Mouse (Mus musculus) stomach, postnatal 0 days (tissue): Measurements from ENCODE around the gene Snrpc. TPM values are rescaled to one million over a fixed set of nuclear protein-coding genes. Genes with fewer than 3 reads are reported as not detected.

ENCODE experiments used
- ATAC-seq: fragments of 200-750 bp; cut with Nextera tagmentation; 2 replicates; pipeline ENCODE4 v1.8.0; 2017; ENCODE audit not compliant: low FRiP score, low TSS enrichment
- DNase-seq: peaks from one replicate; pipeline ENCODE4 v3.0.0-alpha.2; 2016; ENCODE audit warnings: low spot score
- H3K27ac ChIP-seq: fragments of 300-500 bp; sonication (generic); replicated peaks from 2 replicates; pipeline ENCODE4 v1.5.1; 2014; ENCODE audit warnings: mild to moderate bottlenecking, control low read depth
- H3K27me3 ChIP-seq: fragments of 300-500 bp; sonication (generic); 2 replicates; pipeline ENCODE4 v1.6.1; 2014; ENCODE audit warnings: low read length; ENCODE audit not compliant: control insufficient read depth, insufficient read depth
- H3K36me3 ChIP-seq: fragments of 300-500 bp; sonication (generic); 2 replicates; pipeline ENCODE4 v1.6.1; 2014; ENCODE audit warnings: low read length, mixed read lengths; ENCODE audit not compliant: control insufficient read depth, insufficient read depth
- H3K4me1 ChIP-seq: fragments of 300-500 bp; sonication (generic); replicated peaks from 2 replicates; pipeline ENCODE4 v1.6.1; 2014; ENCODE audit warnings: antibody characterized with exemption; ENCODE audit not compliant: control insufficient read depth, insufficient read depth
- H3K4me2 ChIP-seq: fragments of 300-500 bp; sonication (generic); replicated peaks from 2 replicates; pipeline ENCODE4 v1.6.1; 2014; ENCODE audit warnings: low read depth, mild to moderate bottlenecking, control low read depth, moderate library complexity
- H3K4me3 ChIP-seq: fragments of 300-500 bp; sonication (generic); 2 replicates; pipeline ENCODE4 v1.5.1; 2014; ENCODE audit warnings: low read depth, low read length, control low read depth
- H3K9ac ChIP-seq: fragments of 300-500 bp; sonication (generic); 2 replicates; pipeline ENCODE4 v1.6.1; 2014; ENCODE audit warnings: mild to moderate bottlenecking, low read length, control low read depth, mixed read lengths
- H3K9me3 ChIP-seq: fragments of 300-500 bp; sonication (generic); 2 replicates; pipeline ENCODE4 v1.6.1; 2016; ENCODE audit warnings: low read length; ENCODE audit not compliant: control insufficient read depth
- CTCF ChIP-seq: IDR thresholded peaks from 2 replicates; pipeline ENCODE4 v1.5.1; 2016; ENCODE audit warnings: antibody characterized with exemption, low read depth, mild to moderate bottlenecking, moderate library complexity
- EP300 ChIP-seq: optimal IDR thresholded peaks from 2 replicates; pipeline ENCODE3; 2016; ENCODE audit warnings: antibody characterized with exemption
- WGBS: fragments of 180-500 bp; shearing (Covaris S2); extraction: QIAGEN DNeasy Blood & Tissue Kit; methylation state at CpG from one replicate; pipeline ENCODE4 v1.1.7; 2014; 5-methylcytosine and 5-hydroxymethylcytosine counted together
- polyA plus RNA-seq: library from polyadenylated mRNA; unstranded; fragments of >200 nt; fragmentation: Nextera tagmentation; extraction: Ambion mirVana; gene quantifications from 2 replicates; pipeline ENCODE4 v1.2.1, GENCODE M21; 2015

Gene Snrpc
- polyA plus RNA-seq, 1 experiment from 2014 or later, result 179 TPM

GRCm38 (mm10) chr17:27826908-27827383, 11.0 kb upstream of the Snrpc start:
- no peaks in the 10 kb centered on the region for H3K4me1 ChIP-seq
- peak overlapping the region; percentile 59 for H3K4me2 ChIP-seq
- 4% methylated on average over 8 of the region's 9 CpGs for WGBS
- no peak for ATAC-seq
- peak overlapping the region; percentile 33 for H3K4me3 ChIP-seq
- DNase-seq, result no peak
- no peaks in the 10 kb centered on the region for H3K36me3 ChIP-seq
- TF ChIP-seq EP300 (no peak), CTCF (no peak)
- H3K9ac ChIP-seq, result peak overlapping the region; percentile 38; the same call in 1 of the 2 replicates
- no peaks in the 10 kb centered on the region for H3K9me3 ChIP-seq
- H3K27me3 ChIP-seq, result no peaks in the 10 kb centered on the region
- peak overlapping the region; percentile 79 for H3K27ac ChIP-seq

GRCm38 (mm10) chr17:27827511-27827910, 10.4 kb upstream of the Snrpc start:
- Histone ChIP-seq H3K27me3 (no peaks in the 10 kb centered on the region), H3K4me2 (no peak overlapping the region), H3K9ac (no peak overlapping the region), H3K4me3 (no peak overlapping the region), H3K36me3 (no peaks in the 10 kb centered on the region), H3K27ac (no peak overlapping the region), H3K4me1 (no peaks in the 10 kb centered on the region), H3K9me3 (no peaks in the 10 kb centered on the region)
- ATAC-seq, result no peak
- DNase-seq, result no peak
- WGBS, result 42% methylated on average over 6 of the region's 6 CpGs
- no peak for TF ChIP-seq CTCF
- TF ChIP-seq EP300, result no peak

GRCm38 (mm10) chr17:27830411-27830810, 7.5 kb upstream of the Snrpc start:
- TF ChIP-seq CTCF, result peak; percentile 58
- TF ChIP-seq EP300, result no peak
- DNase-seq (no peak), ATAC-seq (no peak)
- H3K9me3 ChIP-seq, result no peaks in the 10 kb centered on the region
- no peaks in the 10 kb centered on the region for H3K36me3 ChIP-seq
- H3K27me3 ChIP-seq, result no peaks in the 10 kb centered on the region
- H3K27ac ChIP-seq, result no peak overlapping the region
- 49% methylated on average over 7 of the region's 7 CpGs for WGBS
- H3K9ac ChIP-seq, result no peak overlapping the region
- H3K4me2 ChIP-seq, result no peak overlapping the region
- H3K4me3 ChIP-seq, result no peak overlapping the region
- no peaks in the 10 kb centered on the region for H3K4me1 ChIP-seq

GRCm38 (mm10) chr17:27839469-27840252, 1.7 kb downstream of the Snrpc start:
- peak; percentile 58 for TF ChIP-seq EP300
- peak; percentile 28; the same call in 1 of the 2 replicates for TF ChIP-seq CTCF
- Histone ChIP-seq H3K4me2 (peak overlapping the region; percentile 63), H3K4me1 (no peaks in the 10 kb centered on the region), H3K27me3 (no peaks in the 10 kb centered on the region), H3K36me3 (peaks cover 4% of the 10 kb centered on the region), H3K4me3 (peak overlapping the region; percentile 77), H3K27ac (0 out of 2 replicates have a peak overlapping the region, but pooled peaks have one; percentile 56), H3K9me3 (no peaks in the 10 kb centered on the region), H3K9ac (peak overlapping the region; percentile 86)
- ATAC-seq, result peak; percentile 99
- DNase-seq, result peak; percentile 95
- WGBS, result under 1% methylated on average over 35 of the region's 35 CpGs

- TF ChIP-seq EP300 (no peak), CTCF (peak; percentile 38; the same call in 1 of the 2 replicates)
These were observed 10.4 kb downstream of the Snrpc start for GRCm38 (mm10) chr17:27848351-27848750.

GRCm38 (mm10) chr17:27851076-27851475, 13.1 kb downstream of the Snrpc start:
- Histone ChIP-seq H3K9ac (no peak overlapping the region), H3K27ac (no peak overlapping the region), H3K4me1 (no peaks in the 10 kb centered on the region), H3K4me2 (no peak overlapping the region), H3K4me3 (no peak overlapping the region), H3K27me3 (no peaks in the 10 kb centered on the region), H3K9me3 (no peaks in the 10 kb centered on the region), H3K36me3 (peaks cover 21% of the 10 kb centered on the region)
- no peak for ATAC-seq
- WGBS, result 58% methylated on average over 3 of the region's 3 CpGs
- no peak for DNase-seq
- TF ChIP-seq EP300 (no peak), CTCF (no peak)

More at GRCm38 (mm10) chr17:27848351-27848750, 10.4 kb downstream of the Snrpc start:
- ATAC-seq (no peak), DNase-seq (no peak)
- H3K4me1 ChIP-seq, result no peaks in the 10 kb centered on the region
- H3K4me2 ChIP-seq, result no peak overlapping the region
- peaks cover 29% of the 10 kb centered on the region for H3K36me3 ChIP-seq
- H3K27ac ChIP-seq, result no peak overlapping the region
- no peak overlapping the region for H3K9ac ChIP-seq
- H3K9me3 ChIP-seq, result no peaks in the 10 kb centered on the region
- WGBS, result 96% methylated on average over 1 of the region's 1 CpGs
- no peak overlapping the region for H3K4me3 ChIP-seq
- no peaks in the 10 kb centered on the region for H3K27me3 ChIP-seq
